Mouse (Mus musculus): ENCODE data around the gene Cops4.
A peak's percentile ranks its signal among the peaks of the same experiment; 100 is the strongest.

The Cops4 gene

DNA sequence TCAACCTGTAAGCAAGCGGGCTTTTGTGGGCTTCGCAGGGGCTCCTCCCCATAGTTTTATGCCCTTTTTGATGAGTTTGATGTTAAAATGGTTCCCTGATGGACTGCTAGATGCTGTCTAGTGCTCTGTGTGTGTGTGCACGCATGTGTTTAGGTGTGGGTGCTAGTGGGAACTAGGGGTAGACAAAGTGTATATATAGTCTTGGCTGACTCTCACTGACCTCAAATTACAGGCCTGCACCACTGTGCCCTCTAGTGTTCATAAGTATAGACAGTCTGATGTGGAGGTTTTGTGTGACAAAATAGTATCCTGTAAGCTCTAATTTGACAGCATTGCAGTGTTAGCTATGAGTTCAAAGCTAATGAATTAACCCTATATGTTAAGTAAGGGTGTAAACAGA lies 18.5 kb downstream of the Cops4 start:
- DNase-seq (ENCODE audit: low read depth, low spot score): peak; percentile 42

DNA sequence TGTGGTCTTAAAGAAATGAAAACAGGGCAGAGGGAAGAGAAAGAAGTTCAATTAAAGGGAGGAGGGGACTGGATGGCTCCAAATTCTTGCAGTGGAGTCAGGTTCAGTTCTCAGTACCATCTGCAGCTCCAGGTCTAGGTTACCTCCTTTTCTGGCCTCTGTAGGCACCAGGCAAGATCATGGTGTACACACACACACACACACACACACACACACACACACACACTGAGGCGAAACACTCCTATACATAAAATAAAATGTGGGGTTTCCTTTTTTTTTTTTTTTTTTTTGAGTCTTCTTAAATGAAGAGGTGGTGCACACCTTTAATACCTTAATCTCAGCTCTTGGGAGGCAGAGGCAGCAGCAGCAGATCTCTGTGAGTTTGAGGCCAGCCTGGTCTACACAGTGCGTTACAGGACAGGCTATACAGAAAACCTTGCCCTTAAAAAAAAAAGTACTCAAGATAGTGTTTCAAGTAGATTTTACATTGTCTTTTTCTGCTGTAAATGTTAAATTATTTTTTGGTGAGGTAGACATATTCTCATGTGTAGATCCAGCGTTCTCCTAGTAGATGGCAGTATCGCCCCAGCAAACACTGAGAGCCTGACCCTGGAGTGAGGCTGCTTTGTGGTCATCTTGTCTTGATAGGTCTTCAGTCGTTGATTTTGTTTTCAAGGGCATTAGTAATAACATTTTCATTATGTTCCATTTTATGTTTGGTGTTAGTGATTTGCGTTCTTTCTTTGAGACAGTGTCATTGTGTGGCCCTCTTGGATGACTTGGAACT lies 28.4 kb downstream of the Cops4 start:
- DNase-seq (ENCODE audit: low read depth, low spot score): no peak

DNA sequence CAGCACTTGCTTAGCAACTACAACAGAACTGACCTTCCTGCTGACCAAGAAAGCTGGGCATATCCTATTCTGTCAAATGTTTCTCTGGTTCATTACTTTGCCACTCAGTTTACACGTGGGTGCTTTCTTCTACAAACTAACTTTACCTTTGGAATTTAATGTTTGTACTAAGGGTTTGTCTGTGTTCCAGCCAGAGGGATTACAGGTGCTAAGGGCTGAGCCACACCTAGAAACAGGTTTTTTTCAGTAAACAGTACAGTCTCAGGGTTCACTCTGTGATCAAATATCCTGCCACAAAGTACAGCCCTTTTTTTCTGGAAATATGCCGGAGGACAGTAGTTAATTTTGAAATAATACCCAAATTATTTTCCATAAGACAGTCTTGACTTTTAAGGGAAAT lies 30.1 kb downstream of the Cops4 start:
- DNase-seq (ENCODE audit: low read depth, low spot score): no peak

DNA sequence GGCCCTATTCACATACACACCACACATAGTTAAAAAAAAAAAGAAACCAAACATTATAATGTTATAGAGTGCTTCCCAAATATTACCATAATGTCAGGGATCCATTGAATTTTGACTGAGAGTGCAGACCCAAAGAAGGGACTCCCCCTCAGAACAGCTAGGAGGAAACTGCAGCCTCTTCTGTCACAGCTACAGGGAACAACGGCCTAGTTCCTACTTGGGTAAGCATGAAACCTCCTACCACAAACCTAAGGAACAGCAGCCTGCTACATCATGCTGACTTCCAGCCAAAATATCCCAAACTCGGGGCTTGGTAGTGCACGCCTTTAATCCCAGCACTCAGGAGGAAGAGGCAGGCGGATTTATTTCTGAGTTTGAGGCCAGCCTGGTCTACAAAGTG lies 31.2 kb downstream of the Cops4 start:
- no peak for DNase-seq (ENCODE audit: low read depth, low spot score)

DNA sequence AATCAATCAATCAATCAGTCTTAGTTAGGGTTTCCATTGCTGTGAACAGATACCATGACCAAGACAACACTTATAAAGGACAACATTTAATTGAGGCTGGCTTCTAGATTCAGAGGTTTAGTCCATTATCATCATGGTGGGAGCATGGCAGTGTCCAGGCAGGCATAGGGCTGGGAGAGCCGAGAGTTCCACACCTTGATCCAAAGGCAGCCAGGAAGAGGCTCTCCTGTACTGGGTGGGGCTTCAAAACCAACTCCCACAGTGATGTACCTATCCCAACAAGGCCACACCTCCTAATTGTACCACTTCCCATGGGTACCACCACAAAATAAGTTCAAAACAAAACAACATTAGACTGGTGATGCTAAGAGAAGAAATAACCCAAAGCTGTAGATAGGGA lies 32.0 kb downstream of the Cops4 start:
- no peak for DNase-seq (ENCODE audit: low read depth, low spot score)

DNA sequence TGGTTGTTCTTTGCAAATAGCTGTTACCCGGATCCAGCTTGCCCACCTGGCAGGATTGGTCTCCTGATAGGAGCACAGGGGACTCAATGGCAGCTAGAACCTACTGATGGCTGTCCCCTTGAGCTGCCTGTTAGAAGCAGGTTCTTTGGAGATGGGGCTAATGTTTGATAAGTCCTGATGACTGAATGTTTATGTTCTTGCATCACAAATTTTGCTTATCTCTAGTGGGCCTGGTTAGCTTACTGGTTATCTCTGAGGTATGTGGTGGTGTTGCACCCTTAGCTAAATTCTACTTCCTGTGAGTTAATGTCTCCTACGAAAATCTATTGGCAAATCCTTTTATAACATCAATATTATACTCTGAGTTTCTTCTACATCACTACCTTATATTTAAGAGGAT lies 33.8 kb downstream of the Cops4 start:
- DNase-seq (ENCODE audit: low read depth, low spot score): no peak

DNA sequence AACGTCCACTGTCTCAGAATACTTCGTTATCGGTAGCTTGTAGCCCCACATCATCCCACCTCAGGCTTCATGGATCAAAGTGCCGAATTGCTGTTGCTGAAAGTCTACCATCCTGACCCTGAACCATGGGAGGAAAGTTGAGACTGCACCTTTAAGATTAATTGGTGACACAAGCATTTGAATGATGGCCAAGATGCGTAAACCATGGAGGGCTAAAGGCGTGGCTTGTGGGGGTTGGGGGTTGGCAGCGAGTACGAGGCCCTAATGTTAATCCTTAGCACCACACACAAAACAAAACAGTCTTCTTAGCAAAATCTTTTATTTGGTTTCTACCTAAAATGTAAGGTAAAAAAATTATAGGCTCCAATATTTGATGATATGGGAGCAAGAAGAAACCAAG lies 35.3 kb downstream of the Cops4 start:
- no peak for DNase-seq (ENCODE audit: low read depth, low spot score)

DNA sequence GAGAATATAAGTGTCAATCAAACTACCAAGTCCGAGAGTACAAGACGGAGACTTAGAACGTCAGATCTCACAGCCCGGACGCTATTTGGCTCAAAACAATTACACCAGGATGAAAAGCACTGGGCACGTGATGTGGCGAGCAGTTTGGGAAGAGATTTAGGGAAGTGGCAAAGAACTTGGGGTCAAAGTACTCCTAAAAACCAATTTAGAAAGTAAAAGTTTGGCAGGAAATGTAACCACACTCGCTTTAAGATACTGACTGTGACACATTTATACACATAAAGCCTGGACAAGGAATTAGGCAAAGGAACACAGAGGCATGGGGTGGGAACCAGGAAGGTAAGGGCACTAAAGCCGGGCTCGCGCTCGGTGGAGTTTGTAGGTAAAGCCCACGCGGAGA lies 38.9 kb downstream of the Cops4 start:
- no peak for DNase-seq (ENCODE audit: low read depth, low spot score)

DNA sequence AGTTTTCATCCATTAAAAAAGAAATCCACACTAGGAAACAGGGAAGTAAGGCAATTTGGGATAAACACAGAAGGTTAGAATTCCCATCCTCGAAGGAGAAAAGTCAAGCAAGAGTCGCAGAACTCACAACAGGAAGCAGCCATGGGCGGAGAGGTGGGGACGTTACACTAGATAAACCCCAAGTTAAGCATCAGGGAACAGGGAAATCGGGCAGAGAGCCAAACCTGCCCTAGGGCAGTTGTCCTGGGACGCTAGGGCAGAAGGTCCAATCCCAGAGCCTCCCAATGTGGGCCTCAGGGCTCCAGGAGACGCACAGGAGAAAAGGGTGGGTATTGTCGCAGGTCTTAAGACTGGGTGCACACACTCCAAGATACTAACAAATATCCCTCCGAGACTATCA lies 39.4 kb downstream of the Cops4 start:
- DNase-seq (ENCODE audit: low read depth, low spot score): no peak

DNA sequence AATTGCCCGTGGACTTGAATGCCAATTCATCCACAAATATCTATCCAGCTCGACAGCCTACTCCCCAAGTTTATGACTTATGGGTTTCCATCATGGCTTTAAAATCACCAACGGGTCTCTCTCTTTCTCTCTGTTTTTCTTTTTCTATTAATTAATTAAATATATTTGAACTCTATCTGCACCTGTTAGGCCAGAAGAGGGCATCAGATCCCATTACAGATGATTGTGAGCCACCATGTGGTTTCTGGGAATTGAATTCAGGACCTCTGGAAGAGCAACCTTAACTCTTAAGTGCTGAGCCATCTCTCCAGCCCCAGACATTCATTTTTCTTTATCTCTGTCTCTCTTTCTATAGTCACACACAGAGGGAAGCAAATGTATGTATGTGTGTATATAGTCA lies 40.7 kb downstream of the Cops4 start:
- no peak for DNase-seq (ENCODE audit: low read depth, low spot score)

DNA sequence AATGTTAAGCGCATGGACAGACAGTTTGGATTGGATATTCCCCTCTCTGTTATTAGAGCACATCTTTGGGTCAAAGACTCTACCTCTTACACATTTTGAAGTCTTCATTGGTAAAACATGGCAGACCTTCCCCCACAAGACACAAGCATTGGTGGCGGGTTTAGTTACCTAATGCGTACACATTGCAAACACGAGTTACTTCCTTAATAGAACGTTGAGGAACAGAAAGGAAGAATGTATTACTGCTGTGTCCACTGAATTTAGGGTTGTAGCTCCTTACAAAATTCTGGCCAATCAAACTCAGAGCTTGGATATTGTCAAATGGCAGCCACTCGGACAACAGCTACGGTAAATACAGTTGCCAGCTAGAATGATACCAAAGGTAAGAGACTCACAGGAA lies 41.2 kb downstream of the Cops4 start:
- no peak for DNase-seq (ENCODE audit: low read depth, low spot score)

DNA sequence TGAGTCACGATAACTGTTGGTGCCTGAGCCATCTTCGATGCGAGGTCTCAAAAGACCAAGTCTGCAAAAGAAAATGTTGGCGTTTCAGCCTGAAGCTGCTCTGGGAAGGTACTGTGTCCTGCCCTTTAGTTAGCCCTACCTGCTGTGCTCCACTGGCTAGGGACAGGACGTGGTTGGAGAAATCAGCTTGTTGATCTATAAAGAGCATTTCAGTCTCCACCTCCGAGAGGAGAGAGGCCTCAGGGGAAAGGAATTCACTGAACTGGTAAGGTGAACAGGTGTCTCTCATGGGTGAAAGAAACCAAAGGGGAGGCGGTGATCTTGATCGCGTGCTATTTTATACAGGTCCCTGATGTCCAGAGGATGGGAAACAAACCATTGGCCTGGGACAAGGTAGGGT lies 44.6 kb downstream of the Cops4 start:
- no peak for DNase-seq (ENCODE audit: low read depth, low spot score)

DNA sequence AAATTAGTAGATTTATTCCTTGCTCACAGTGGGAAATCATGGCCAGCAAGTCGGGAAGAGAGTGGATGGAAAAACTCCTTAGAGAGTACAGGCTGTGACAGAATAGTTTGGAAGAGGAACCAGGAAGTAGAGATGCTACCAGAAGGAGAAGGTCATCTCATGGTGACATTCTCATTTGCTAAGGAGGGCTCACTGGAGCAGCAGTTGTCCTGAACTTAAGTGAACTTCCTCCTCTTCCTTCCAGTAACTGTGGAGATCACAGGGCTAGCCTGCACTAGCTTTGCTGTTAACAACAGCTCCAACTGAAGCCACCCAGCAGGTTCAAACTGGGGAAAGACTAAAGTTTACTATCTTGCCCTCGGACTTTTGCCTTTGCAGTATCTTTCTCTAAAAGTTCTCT lies 48.7 kb downstream of the Cops4 start:
- DNase-seq (ENCODE audit: low read depth, low spot score): no peak

DNA sequence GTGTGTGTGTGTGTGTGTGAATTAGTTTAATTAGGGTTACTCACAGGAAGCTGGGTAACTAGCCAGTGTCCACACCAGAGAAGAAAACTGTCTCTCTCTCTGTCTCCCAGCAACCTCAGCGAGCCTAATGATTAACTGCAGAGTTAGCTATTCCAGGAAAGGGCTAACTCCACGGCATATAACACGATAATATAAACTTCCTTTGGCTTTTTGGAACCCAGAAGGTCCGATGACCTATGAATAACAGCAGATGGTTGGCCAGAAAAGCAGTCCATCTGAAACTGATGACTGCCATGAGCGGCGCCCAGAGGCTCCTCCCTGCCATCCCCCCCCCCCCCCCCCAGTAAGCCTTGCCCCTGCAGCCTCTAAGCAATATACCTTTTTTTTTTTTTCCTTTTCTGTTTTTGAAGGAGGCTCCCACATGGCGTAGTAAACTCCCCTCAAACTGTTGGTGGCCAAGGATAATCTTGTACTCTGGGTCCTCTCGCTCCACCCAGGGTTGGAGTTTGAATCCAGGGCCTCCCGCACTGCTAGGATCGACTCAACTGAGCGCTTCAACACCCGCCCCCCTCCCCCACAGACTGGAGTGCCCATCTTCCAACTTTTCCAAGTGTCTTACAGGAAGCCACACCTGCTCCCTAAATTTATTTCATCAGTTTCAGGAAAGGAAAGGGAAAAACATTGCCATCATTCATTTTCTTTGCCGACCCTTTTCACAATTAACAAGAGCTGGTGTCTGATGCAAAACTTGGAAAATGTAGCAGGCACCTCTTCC lies 49.3 kb downstream of the Cops4 start:
- no peak for DNase-seq (ENCODE audit: low read depth, low spot score)

DNA sequence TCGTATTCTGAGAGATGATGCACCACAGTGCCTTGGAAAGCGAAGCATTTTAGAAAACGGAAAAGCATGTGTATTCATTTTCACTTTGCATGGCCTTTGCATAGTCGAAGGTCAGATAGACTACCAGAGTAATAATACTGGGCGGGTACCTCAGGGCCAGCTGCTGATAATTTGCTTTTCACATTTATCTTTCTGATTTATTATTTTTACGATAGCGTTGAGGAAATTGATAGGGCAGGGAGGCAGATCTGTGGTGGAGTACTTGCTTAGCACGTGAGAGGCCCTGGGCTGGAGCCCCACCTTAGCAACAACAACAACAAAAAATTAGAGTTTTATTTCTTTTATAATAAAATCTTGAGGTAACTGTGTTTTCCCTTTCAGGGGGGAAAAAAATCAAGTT lies 50.1 kb downstream of the Cops4 start:
- no peak for DNase-seq (ENCODE audit: low read depth, low spot score)

DNA sequence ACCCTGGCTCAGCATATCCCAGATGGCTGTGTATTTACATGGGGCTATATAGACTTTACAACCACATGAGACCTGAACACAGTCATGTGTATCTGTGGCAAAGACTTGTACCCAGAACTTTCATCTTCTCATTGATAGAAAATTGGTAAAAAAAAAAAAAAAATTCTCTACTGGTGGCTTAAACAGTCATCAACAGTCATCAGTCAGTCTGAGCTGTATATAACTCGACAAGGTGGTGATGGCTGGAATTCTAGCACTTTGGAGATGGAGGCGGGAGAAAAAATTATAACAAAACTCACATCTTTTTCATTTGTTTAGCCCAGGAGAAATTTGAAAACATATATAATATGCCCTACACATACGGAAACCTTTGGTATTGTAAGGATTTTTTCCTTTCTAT lies 50.7 kb downstream of the Cops4 start:
- DNase-seq (ENCODE audit: low read depth, low spot score): no peak

DNA sequence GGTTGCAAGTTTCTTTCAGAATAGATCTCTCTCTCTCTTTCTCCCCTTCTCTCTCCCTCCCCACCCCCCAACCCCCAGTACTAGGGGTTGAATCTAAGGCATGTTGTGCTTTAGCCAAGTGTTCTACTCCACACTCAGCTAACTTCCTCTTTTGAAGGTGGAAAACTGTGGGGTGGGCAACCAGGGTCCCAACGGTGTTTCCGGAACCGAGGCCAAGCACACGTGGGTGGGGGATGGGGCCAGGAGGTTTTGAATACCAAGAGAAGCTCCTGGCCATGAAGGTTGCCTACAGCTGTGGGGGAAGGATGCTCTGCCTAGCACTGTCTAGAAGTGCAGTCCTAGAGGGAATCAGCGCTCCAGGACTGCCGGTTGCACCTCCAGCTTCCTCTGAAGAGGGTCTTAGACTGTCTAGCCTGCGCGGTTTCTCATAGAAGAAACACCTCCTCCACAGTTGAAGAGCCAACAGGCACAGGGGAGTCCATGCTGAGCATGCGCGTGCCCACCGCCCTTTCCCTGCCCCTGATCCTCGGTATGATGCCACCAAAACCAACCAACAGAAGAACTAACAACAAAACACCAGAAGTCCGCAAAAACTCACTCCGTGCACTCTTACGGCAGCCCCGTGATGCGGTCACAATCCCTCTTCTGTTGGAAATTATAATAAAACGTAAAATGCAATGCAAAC lies 51.3 kb downstream of the Cops4 start:
- DNase-seq (ENCODE audit: low read depth, low spot score): no peak

DNA sequence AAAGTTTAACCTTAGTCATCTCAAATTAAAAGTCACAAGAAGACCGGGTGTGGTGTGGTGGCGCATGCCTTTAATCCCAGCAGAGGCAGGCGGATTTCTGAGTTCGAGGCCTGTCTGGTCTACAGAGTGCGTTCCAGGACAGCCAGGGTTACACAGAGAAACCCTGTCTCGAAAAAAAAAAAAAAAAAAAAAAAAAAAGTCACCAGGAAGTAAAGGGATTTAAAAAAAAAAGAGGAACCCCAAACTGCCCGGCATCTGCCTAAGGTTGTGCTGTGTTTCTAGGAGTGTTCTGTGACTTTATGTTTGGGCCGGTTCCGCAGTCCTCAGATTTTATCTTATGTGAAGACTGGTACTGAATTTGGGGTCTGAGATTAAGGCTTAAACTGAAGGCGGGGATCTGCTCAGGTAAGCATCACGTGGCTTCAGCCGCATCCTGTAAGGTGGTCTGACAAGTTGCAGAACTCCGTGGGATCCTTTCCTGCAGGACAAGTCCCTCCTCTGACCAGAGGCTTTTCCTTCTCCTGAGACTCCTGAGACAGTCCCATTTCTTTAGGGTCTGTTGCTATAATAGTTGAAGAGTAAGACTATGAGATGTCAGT lies 52.0 kb downstream of the Cops4 start:
- DNase-seq (ENCODE audit: low read depth, low spot score): no peak

DNA sequence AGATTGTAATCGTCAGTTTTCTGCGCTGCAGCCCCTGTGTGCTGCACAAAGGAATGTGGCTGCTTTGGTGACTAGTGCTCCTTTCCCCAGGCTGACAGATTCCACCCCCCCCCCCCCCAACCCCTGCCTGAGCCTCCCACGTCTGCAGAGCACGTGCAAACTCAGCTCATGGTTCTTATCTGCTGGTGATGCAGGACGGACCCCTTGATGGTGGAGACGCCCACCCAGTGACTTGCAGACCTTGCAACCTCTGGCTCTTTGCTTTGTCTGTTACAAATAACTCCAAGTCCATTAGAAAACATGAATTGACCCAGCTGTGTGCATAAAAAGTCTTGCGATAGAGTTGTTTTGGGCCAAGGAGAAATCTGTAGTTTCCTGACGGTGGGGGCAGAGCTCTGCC lies 52.6 kb downstream of the Cops4 start:
- no peak for DNase-seq (ENCODE audit: low read depth, low spot score)

DNA sequence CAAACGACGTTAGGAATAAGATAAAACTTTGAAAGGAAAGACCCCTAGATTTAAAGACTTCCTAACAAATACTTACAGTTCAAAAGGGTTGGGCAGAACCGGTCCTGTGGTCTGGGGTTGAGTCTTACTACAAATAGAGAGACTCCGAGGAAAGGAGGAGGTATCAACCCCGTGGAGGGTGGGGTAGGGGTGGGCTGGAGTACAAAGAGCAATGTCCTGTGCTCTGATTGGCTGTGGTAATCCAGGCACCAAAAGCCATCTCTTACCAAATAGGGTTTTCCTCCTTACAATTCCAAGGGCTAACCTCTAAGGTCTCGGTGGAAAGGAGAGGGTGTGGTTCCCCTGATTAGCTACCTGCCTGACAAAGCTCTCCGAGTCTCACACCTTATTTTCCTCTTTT lies 54.0 kb downstream of the Cops4 start, which contains the start of gene Plac8:
TSS of gene Plac8 (minus strand) at position 177 of the 400 bp plus-strand sequence.
- DNase-seq (ENCODE audit: low read depth, low spot score): no peak

DNA sequence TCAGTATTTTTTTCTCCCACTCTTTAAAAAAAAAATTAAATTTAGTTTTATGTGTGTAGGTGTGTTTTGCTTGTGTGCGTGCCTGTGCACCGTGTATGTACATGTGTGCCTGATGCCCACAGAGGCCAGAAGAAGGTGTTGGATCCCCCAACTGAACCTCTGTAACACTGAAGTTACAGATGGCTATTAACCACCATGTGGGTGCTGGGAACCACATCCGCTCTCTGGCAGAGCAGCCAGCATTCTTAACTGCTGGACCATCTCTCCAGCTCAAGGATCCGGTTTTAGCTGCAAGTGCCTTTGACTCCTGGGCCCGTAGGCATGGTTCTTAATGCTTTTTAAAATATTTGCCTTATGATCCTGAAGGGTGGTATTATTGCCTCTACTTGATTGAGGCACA lies 55.1 kb downstream of the Cops4 start:
- no peak for DNase-seq (ENCODE audit: low read depth, low spot score)

DNA sequence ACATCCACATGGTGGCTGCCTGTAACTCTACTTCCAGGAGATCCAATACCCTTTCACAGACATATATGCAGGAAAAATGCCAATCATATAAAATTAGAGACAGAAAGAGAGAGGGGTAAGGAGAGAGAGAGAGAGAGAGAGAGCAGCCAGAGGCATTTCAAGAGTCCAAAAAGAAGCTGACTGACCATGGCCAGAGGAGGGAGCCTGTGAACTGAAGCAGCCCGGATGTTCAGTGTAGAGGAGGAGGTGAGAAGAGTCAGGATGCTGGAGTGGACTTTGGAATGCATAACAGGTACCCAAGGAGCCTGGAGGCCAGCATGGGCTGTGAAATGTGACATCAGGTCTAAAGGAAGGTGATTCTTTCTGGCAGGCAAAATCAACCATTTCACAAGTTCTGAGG lies 56.7 kb downstream of the Cops4 start:
- DNase-seq (ENCODE audit: low read depth, low spot score): no peak
